Mouse (Mus musculus): ENCODE measurements around the gene Adh6b. TPM values are rescaled to one million over a fixed set of nuclear protein-coding genes. Genes with fewer than 3 reads are reported as not detected.
"Not testable (repeated sequence)": the region's sequence is repeated elsewhere in the genome, so short reads cannot be mapped to it uniquely, and the experiment has no call there.

Adh6b gene
- polyA plus RNA-seq, 1 experiment from 2014 or later, result 0.29 TPM

- no peak for ATAC-seq (ENCODE audit: insufficient number of reproducible peaks, insufficient read depth, low FRiP score, low TSS enrichment)
- no peak overlapping the region for H3K4me2 ChIP-seq (replicated peaks)
- H3K36me3 ChIP-seq, result no peaks in the 10 kb centered on the region
- H3K4me3 ChIP-seq, result no peak overlapping the region
- no peak overlapping the region for H3K27ac ChIP-seq
- H3K9ac ChIP-seq, result no peak overlapping the region
- H3K27me3 ChIP-seq, result no peaks in the 10 kb centered on the region
- no peaks in the 10 kb centered on the region for H3K4me1 ChIP-seq
- no peaks in the 10 kb centered on the region for H3K9me3 ChIP-seq
- 74% methylated on average over 2 of the region's 2 CpGs for WGBS
These were observed 24.6 kb downstream of the Adh6b start for GRCm38 (mm10) chr3:138366181-138366580.

GRCm38 (mm10) chr3:138369546-138369945 lies 28.0 kb downstream of the Adh6b start:
- H3K4me3 ChIP-seq, result no peak overlapping the region
- H3K9ac ChIP-seq, result no peak overlapping the region
- H3K27me3 ChIP-seq, result no peaks in the 10 kb centered on the region
- no peak overlapping the region for H3K27ac ChIP-seq
- WGBS, result 86% methylated on average over 1 of the region's 1 CpGs
- no peaks in the 10 kb centered on the region for H3K4me1 ChIP-seq
- no peaks in the 10 kb centered on the region for H3K9me3 ChIP-seq
- H3K36me3 ChIP-seq, result no peaks in the 10 kb centered on the region
- no peak overlapping the region for H3K4me2 ChIP-seq (replicated peaks)
- ATAC-seq (ENCODE audit: insufficient number of reproducible peaks, insufficient read depth, low FRiP score, low TSS enrichment), result no peak

GRCm38 (mm10) chr3:138370289-138370688 lies 28.7 kb downstream of the Adh6b start:
- H3K4me3 ChIP-seq; ATAC-seq (ENCODE audit: insufficient number of reproducible peaks, insufficient read depth, low FRiP score, low TSS enrichment); H3K4me1 ChIP-seq; H3K27me3 ChIP-seq; H3K9ac ChIP-seq; H3K36me3 ChIP-seq; H3K4me2 ChIP-seq (replicated peaks); H3K9me3 ChIP-seq; H3K27ac ChIP-seq: not testable (repeated sequence)
- 63% methylated on average over 4 of the region's 4 CpGs for WGBS

GRCm38 (mm10) chr3:138373920-138374319 lies 32.3 kb downstream of the Adh6b start:
- Histone ChIP-seq H3K4me2 (replicated peaks) (no peak overlapping the region), H3K27ac (no peak overlapping the region), H3K9ac (no peak overlapping the region), H3K9me3 (no peaks in the 10 kb centered on the region), H3K27me3 (no peaks in the 10 kb centered on the region), H3K36me3 (no peaks in the 10 kb centered on the region), H3K4me3 (no peak overlapping the region), H3K4me1 (no peaks in the 10 kb centered on the region)
- WGBS, result 65% methylated on average over 4 of the region's 4 CpGs
- ATAC-seq (ENCODE audit: insufficient number of reproducible peaks, insufficient read depth, low FRiP score, low TSS enrichment), result no peak

GRCm38 (mm10) chr3:138375148-138375547 lies 33.6 kb downstream of the Adh6b start:
- Histone ChIP-seq H3K36me3 (no peaks in the 10 kb centered on the region), H3K4me3 (no peak overlapping the region), H3K9me3 (no peaks in the 10 kb centered on the region), H3K4me2 (replicated peaks) (no peak overlapping the region), H3K27me3 (no peaks in the 10 kb centered on the region), H3K4me1 (no peaks in the 10 kb centered on the region), H3K27ac (no peak overlapping the region), H3K9ac (no peak overlapping the region)
- 71% methylated on average over 2 of the region's 2 CpGs for WGBS
- no peak for ATAC-seq (ENCODE audit: insufficient number of reproducible peaks, insufficient read depth, low FRiP score, low TSS enrichment)

GRCm38 (mm10) chr3:138381133-138381532 lies 39.6 kb downstream of the Adh6b start:
- H3K4me2 ChIP-seq (replicated peaks), result no peak overlapping the region
- no peaks in the 10 kb centered on the region for H3K36me3 ChIP-seq
- no peaks in the 10 kb centered on the region for H3K27me3 ChIP-seq
- H3K27ac ChIP-seq, result no peak overlapping the region
- 42% methylated on average over 3 of the region's 3 CpGs for whole genome bisulfite sequencing
- H3K4me1 ChIP-seq, result no peaks in the 10 kb centered on the region
- ATAC-seq (ENCODE audit: insufficient number of reproducible peaks, insufficient read depth, low FRiP score, low TSS enrichment), result no peak
- no peaks in the 10 kb centered on the region for H3K9me3 ChIP-seq
- H3K4me3 ChIP-seq, result no peak overlapping the region
- H3K9ac ChIP-seq, result no peak overlapping the region

GRCm38 (mm10) chr3:138387155-138387554 lies 45.6 kb downstream of the Adh6b start:
- 75% methylated on average over 6 of the region's 6 CpGs for WGBS
- Histone ChIP-seq H3K36me3 (no peaks in the 10 kb centered on the region), H3K27me3 (no peaks in the 10 kb centered on the region), H3K9me3 (no peaks in the 10 kb centered on the region), H3K9ac (no peak overlapping the region), H3K27ac (no peak overlapping the region), H3K4me3 (no peak overlapping the region), H3K4me1 (no peaks in the 10 kb centered on the region), H3K4me2 (replicated peaks) (no peak overlapping the region)
- no peak for ATAC-seq (ENCODE audit: insufficient number of reproducible peaks, insufficient read depth, low FRiP score, low TSS enrichment)

GRCm38 (mm10) chr3:138404872-138405271 lies 63.3 kb downstream of the Adh6b start:
- H3K9me3 ChIP-seq, result no peaks in the 10 kb centered on the region
- H3K36me3 ChIP-seq, result no peaks in the 10 kb centered on the region
- 74% methylated on average over 3 of the region's 3 CpGs for WGBS
- no peak overlapping the region for H3K27ac ChIP-seq
- no peaks in the 10 kb centered on the region for H3K4me1 ChIP-seq
- no peak overlapping the region for H3K9ac ChIP-seq
- no peak overlapping the region for H3K4me2 ChIP-seq (replicated peaks)
- ATAC-seq (ENCODE audit: insufficient number of reproducible peaks, insufficient read depth, low FRiP score, low TSS enrichment), result no peak
- no peak overlapping the region for H3K4me3 ChIP-seq
- H3K27me3 ChIP-seq, result no peaks in the 10 kb centered on the region

- Histone ChIP-seq H3K4me3 (no peak overlapping the region), H3K36me3 (no peaks in the 10 kb centered on the region), H3K27me3 (no peaks in the 10 kb centered on the region), H3K9ac (no peak overlapping the region), H3K27ac (no peak overlapping the region), H3K9me3 (no peaks in the 10 kb centered on the region), H3K4me1 (no peaks in the 10 kb centered on the region), H3K4me2 (replicated peaks) (no peak overlapping the region)
- 50% methylated on average over 3 of the region's 3 CpGs for WGBS
- ATAC-seq (ENCODE audit: insufficient number of reproducible peaks, insufficient read depth, low FRiP score, low TSS enrichment), result no peak
These were observed 63.8 kb downstream of the Adh6b start for GRCm38 (mm10) chr3:138405341-138405740.

GRCm38 (mm10) chr3:138405840-138406239 lies 64.3 kb downstream of the Adh6b start:
- no peak for ATAC-seq (ENCODE audit: insufficient number of reproducible peaks, insufficient read depth, low FRiP score, low TSS enrichment)
- no peak overlapping the region for H3K27ac ChIP-seq
- no peaks in the 10 kb centered on the region for H3K9me3 ChIP-seq
- H3K4me2 ChIP-seq (replicated peaks), result no peak overlapping the region
- H3K27me3 ChIP-seq, result no peaks in the 10 kb centered on the region
- WGBS, result 78% methylated on average over 7 of the region's 7 CpGs
- no peak overlapping the region for H3K4me3 ChIP-seq
- no peak overlapping the region for H3K9ac ChIP-seq
- no peaks in the 10 kb centered on the region for H3K36me3 ChIP-seq
- H3K4me1 ChIP-seq, result no peaks in the 10 kb centered on the region

GRCm38 (mm10) chr3:138407920-138408319 lies 66.3 kb downstream of the Adh6b start:
- Histone ChIP-seq H3K4me2 (replicated peaks) (no peak overlapping the region), H3K36me3 (no peaks in the 10 kb centered on the region), H3K4me3 (no peak overlapping the region), H3K9ac (no peak overlapping the region), H3K9me3 (no peaks in the 10 kb centered on the region), H3K4me1 (no peaks in the 10 kb centered on the region), H3K27me3 (no peaks in the 10 kb centered on the region), H3K27ac (no peak overlapping the region)
- no peak for ATAC-seq (ENCODE audit: insufficient number of reproducible peaks, insufficient read depth, low FRiP score, low TSS enrichment)
- WGBS, result 95% methylated on average over 1 of the region's 1 CpGs

Data from embryonic facial prominence, embryonic 12.5 days (tissue).